Mouse (Mus musculus) bone marrow, adult 2 months (tissue): ENCODE measurements at regions not wholly inside any gene's neighbourhood (a gene's known extent, or its start where the extent isn't known, plus 50 kb on each side); places are given as distances from the start of the nearest gene placed in this dataset.

ENCODE experiments used
- CTCF ChIP-seq: fragments of 200-500 bp; IDR thresholded peaks from 2 replicates; pipeline ENCODE4 v1.5.1; 2011; ENCODE audit warnings: low read length, control low read depth; ENCODE audit not compliant: control insufficient read depth, insufficient read depth
- POLR2A ChIP-seq: fragments of 200-500 bp; IDR thresholded peaks from 2 replicates; pipeline ENCODE4 v1.6.1; 2011; ENCODE audit warnings: low read depth, mild to moderate bottlenecking, control low read depth, low read length, borderline replicate concordance; ENCODE audit not compliant: control insufficient read depth

DNA sequence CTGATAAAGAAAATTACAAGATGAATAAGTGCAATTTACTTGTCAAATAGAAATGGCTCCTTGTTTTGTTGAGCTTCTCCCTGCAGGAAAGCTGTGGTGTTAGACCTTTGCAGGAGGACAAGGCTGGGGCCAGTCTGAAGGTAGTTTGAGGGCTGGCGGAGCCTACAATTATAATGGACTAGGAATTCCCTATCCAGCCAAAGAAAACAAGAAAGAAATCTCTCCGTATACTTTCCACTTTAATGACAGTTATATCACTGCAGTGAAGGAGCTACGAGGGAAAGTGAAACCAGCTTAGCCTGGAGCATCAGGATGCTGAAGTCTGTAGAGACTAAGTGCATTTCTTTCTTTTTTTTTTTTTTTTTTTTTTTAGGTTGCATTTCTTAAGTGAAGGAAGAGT, 104.8 kb upstream of the Sstr4 start:
- TF ChIP-seq CTCF (no peak), POLR2A (no peak)
